Mouse (Mus musculus): ENCODE results near the gene Lrrc10b. TPM values are rescaled to one million over a fixed set of nuclear protein-coding genes. Genes with fewer than 3 reads are reported as not detected.

Gene Lrrc10b
- polyA plus RNA-seq, 1 experiment from 2014 or later, result not detected

GRCm38 (mm10) chr19:10454718-10455436 lies 2.4 kb downstream of the Lrrc10b start:
- H3K4me2 ChIP-seq (ENCODE audit: low read depth, low read length), result no peak overlapping the region
- TF ChIP-seq CTCF (IDR thresholded peaks at IDR 0.05; ENCODE audit: low read depth) (no peak), EP300 (IDR thresholded peaks at IDR 0.05; ENCODE audit: low read depth) (no peak)
- H3K9me3 ChIP-seq (ENCODE audit: low read length), result no peaks in the 10 kb centered on the region
- no peak overlapping the region for H3K9ac ChIP-seq (replicated peaks)
- H3K4me3 ChIP-seq (ENCODE audit: low read depth, low read length), result no peak overlapping the region
- peaks cover 9% of the 10 kb centered on the region; the same call in 1 of the 2 replicates for H3K4me1 ChIP-seq (ENCODE audit: insufficient read depth)
- H3K36me3 ChIP-seq (replicated peaks; ENCODE audit: insufficient read depth, low read length), result no peaks in the 10 kb centered on the region
- ATAC-seq (no peak), DNase-seq (no peak)
- 56% methylated on average over 4 of the region's 4 CpGs for WGBS (ENCODE audit: insufficient replicate concordance)
- peaks cover 68% of the 10 kb centered on the region for H3K27me3 ChIP-seq (ENCODE audit: insufficient read depth, low read length)
- no peak overlapping the region for H3K27ac ChIP-seq (ENCODE audit: low read depth)

GRCm38 (mm10) chr19:10449708-10450107 lies 7.6 kb downstream of the Lrrc10b start:
- ATAC-seq, result no peak
- H3K27me3 ChIP-seq (ENCODE audit: insufficient read depth, low read length), result peaks cover 17% of the 10 kb centered on the region
- TF ChIP-seq EP300 (IDR thresholded peaks at IDR 0.05; ENCODE audit: low read depth) (no peak), CTCF (IDR thresholded peaks at IDR 0.05; ENCODE audit: low read depth) (peak; percentile 96)
- no peak overlapping the region for H3K27ac ChIP-seq (ENCODE audit: low read depth)
- H3K4me3 ChIP-seq (ENCODE audit: low read depth, low read length), result no peak overlapping the region
- no peaks in the 10 kb centered on the region for H3K36me3 ChIP-seq (replicated peaks; ENCODE audit: insufficient read depth, low read length)
- no peaks in the 10 kb centered on the region for H3K4me1 ChIP-seq (ENCODE audit: insufficient read depth)
- no peak overlapping the region for H3K9ac ChIP-seq (replicated peaks)
- no peaks in the 10 kb centered on the region; the same call in 1 of the 2 replicates for H3K9me3 ChIP-seq (ENCODE audit: low read length)
- no peak overlapping the region for H3K4me2 ChIP-seq (ENCODE audit: low read depth, low read length)
- DNase-seq, result peak; percentile 69
- WGBS (ENCODE audit: insufficient replicate concordance), result 8% methylated on average over 3 of the region's 3 CpGs

- DNase-seq, result no peak
- Histone ChIP-seq H3K9ac (replicated peaks) (no peak overlapping the region), H3K4me2 (ENCODE audit: low read depth, low read length) (no peak overlapping the region), H3K4me1 (ENCODE audit: insufficient read depth) (no peaks in the 10 kb centered on the region), H3K36me3 (replicated peaks; ENCODE audit: insufficient read depth, low read length) (no peaks in the 10 kb centered on the region), H3K9me3 (ENCODE audit: low read length) (no peaks in the 10 kb centered on the region; the same call in 1 of the 2 replicates), H3K27me3 (ENCODE audit: insufficient read depth, low read length) (peaks cover 13% of the 10 kb centered on the region; the same call in 1 of the 2 replicates), H3K27ac (ENCODE audit: low read depth) (no peak overlapping the region), H3K4me3 (ENCODE audit: low read depth, low read length) (no peak overlapping the region)
- ATAC-seq, result no peak
- 67% methylated on average over 6 of the region's 6 CpGs for WGBS (ENCODE audit: insufficient replicate concordance)
- TF ChIP-seq CTCF (IDR thresholded peaks at IDR 0.05; ENCODE audit: low read depth) (no peak), EP300 (IDR thresholded peaks at IDR 0.05; ENCODE audit: low read depth) (no peak)
Observed at GRCm38 (mm10) chr19:10449190-10449589, 8.1 kb downstream of the Lrrc10b start.

GRCm38 (mm10) chr19:10448275-10448674 lies 9.0 kb downstream of the Lrrc10b start:
- Histone ChIP-seq H3K36me3 (replicated peaks; ENCODE audit: insufficient read depth, low read length) (no peaks in the 10 kb centered on the region), H3K27ac (ENCODE audit: low read depth) (no peak overlapping the region), H3K9me3 (ENCODE audit: low read length) (no peaks in the 10 kb centered on the region; the same call in 1 of the 2 replicates), H3K27me3 (ENCODE audit: insufficient read depth, low read length) (peaks cover 7% of the 10 kb centered on the region; the same call in 1 of the 2 replicates), H3K4me2 (ENCODE audit: low read depth, low read length) (no peak overlapping the region), H3K4me3 (ENCODE audit: low read depth, low read length) (no peak overlapping the region), H3K4me1 (ENCODE audit: insufficient read depth) (no peaks in the 10 kb centered on the region), H3K9ac (replicated peaks) (no peak overlapping the region)
- WGBS (ENCODE audit: insufficient replicate concordance), result 87% methylated on average over 7 of the region's 7 CpGs
- TF ChIP-seq EP300 (IDR thresholded peaks at IDR 0.05; ENCODE audit: low read depth) (no peak), CTCF (IDR thresholded peaks at IDR 0.05; ENCODE audit: low read depth) (no peak)
- DNase-seq (no peak), ATAC-seq (no peak)

- TF ChIP-seq CTCF (IDR thresholded peaks at IDR 0.05; ENCODE audit: low read depth) (no peak), EP300 (IDR thresholded peaks at IDR 0.05; ENCODE audit: low read depth) (peak; percentile 47; the same call in 1 of the 2 replicates)
- Histone ChIP-seq H3K27ac (ENCODE audit: low read depth) (0 out of 2 replicates have a peak overlapping the region, but pooled peaks have one; percentile 30), H3K9me3 (ENCODE audit: low read length) (no peaks in the 10 kb centered on the region; the same call in 1 of the 2 replicates), H3K9ac (replicated peaks) (no peak overlapping the region), H3K4me1 (ENCODE audit: insufficient read depth) (no peaks in the 10 kb centered on the region), H3K4me3 (ENCODE audit: low read depth, low read length) (no peak overlapping the region), H3K27me3 (ENCODE audit: insufficient read depth, low read length) (no peaks in the 10 kb centered on the region), H3K4me2 (ENCODE audit: low read depth, low read length) (peak overlapping the region; percentile 4; the same call in 1 of the 2 replicates), H3K36me3 (replicated peaks; ENCODE audit: insufficient read depth, low read length) (no peaks in the 10 kb centered on the region)
- DNase-seq (no peak), ATAC-seq (peak; percentile 87)
- 72% methylated on average over 15 of the region's 15 CpGs for WGBS (ENCODE audit: insufficient replicate concordance)
Observed at GRCm38 (mm10) chr19:10444685-10445369, 12.4 kb downstream of the Lrrc10b start.

GRCm38 (mm10) chr19:10437521-10437920 lies 19.8 kb downstream of the Lrrc10b start:
- TF ChIP-seq EP300 (IDR thresholded peaks at IDR 0.05; ENCODE audit: low read depth) (no peak), CTCF (IDR thresholded peaks at IDR 0.05; ENCODE audit: low read depth) (peak; percentile 53)
- ATAC-seq, result no peak

More at GRCm38 (mm10) chr19:10437521-10437920, 19.8 kb downstream of the Lrrc10b start:
- no peak overlapping the region for H3K9ac ChIP-seq (replicated peaks)
- no peak overlapping the region for H3K27ac ChIP-seq (ENCODE audit: low read depth)
- H3K9me3 ChIP-seq (ENCODE audit: low read length), result no peaks in the 10 kb centered on the region
- no peak overlapping the region for H3K4me3 ChIP-seq (ENCODE audit: low read depth, low read length)
- H3K4me2 ChIP-seq (ENCODE audit: low read depth, low read length), result no peak overlapping the region
- no peaks in the 10 kb centered on the region for H3K4me1 ChIP-seq (ENCODE audit: insufficient read depth)
- no peak for DNase-seq
- no peaks in the 10 kb centered on the region for H3K27me3 ChIP-seq (ENCODE audit: insufficient read depth, low read length)
- no peaks in the 10 kb centered on the region for H3K36me3 ChIP-seq (replicated peaks; ENCODE audit: insufficient read depth, low read length)
- whole genome bisulfite sequencing (ENCODE audit: insufficient replicate concordance), result 50% methylated on average over 1 of the region's 1 CpGs

All from liver, postnatal 0 days (tissue).